Mouse (Mus musculus) hindbrain, embryonic 10.5 days (tissue): ENCODE data around the gene Ppfibp2. TPM values are rescaled to one million over a fixed set of nuclear protein-coding genes. Genes with fewer than 3 reads are reported as not detected.

ENCODE experiments used
- DNase-seq: peaks from one replicate; pipeline ENCODE4 v3.0.0-alpha.2; 2017; ENCODE audit warnings: low spot score
- H3K27ac ChIP-seq: fragments of 300-500 bp; sonication (generic); 2 replicates; pipeline ENCODE4 v1.5.1; 2016; ENCODE audit warnings: mild to moderate bottlenecking, moderate library complexity
- H3K27me3 ChIP-seq: fragments of 300-500 bp; sonication (generic); 2 replicates; pipeline ENCODE4 v1.6.1; 2016; ENCODE audit warnings: mild to moderate bottlenecking; ENCODE audit not compliant: poor library complexity, insufficient read depth, severe bottlenecking
- H3K36me3 ChIP-seq: fragments of 300-500 bp; sonication (generic); 2 replicates; pipeline ENCODE4 v1.6.1; 2016; ENCODE audit warnings: mild to moderate bottlenecking, moderate library complexity
- H3K4me1 ChIP-seq: fragments of 300-500 bp; sonication (generic); replicated peaks from 2 replicates; pipeline ENCODE4 v1.6.1; 2016; ENCODE audit warnings: mild to moderate bottlenecking
- H3K4me3 ChIP-seq: fragments of 300-500 bp; sonication (generic); 2 replicates; pipeline ENCODE4 v1.5.1; 2016; ENCODE audit warnings: mild to moderate bottlenecking, moderate library complexity
- H3K9me3 ChIP-seq: fragments of 300-500 bp; sonication (generic); 2 replicates; pipeline ENCODE4 v1.6.1; 2016; ENCODE audit warnings: mild to moderate bottlenecking, moderate library complexity
- WGBS: fragments of 180-500 bp; shearing (Covaris S2); methylation state at CpG from one replicate; pipeline ENCODE4 v1.1.7; 2016; 5-methylcytosine and 5-hydroxymethylcytosine counted together
- polyA plus RNA-seq: library from polyadenylated mRNA; unstranded; fragments of >200 nt; fragmentation: Nextera tagmentation; extraction: Ambion mirVana; gene quantifications from 2 replicates; pipeline ENCODE4 v1.2.1, GENCODE M21; 2016

The Ppfibp2 gene
- polyA plus RNA-seq, 1 experiment from 2014 or later: 7.4 TPM

DNA sequence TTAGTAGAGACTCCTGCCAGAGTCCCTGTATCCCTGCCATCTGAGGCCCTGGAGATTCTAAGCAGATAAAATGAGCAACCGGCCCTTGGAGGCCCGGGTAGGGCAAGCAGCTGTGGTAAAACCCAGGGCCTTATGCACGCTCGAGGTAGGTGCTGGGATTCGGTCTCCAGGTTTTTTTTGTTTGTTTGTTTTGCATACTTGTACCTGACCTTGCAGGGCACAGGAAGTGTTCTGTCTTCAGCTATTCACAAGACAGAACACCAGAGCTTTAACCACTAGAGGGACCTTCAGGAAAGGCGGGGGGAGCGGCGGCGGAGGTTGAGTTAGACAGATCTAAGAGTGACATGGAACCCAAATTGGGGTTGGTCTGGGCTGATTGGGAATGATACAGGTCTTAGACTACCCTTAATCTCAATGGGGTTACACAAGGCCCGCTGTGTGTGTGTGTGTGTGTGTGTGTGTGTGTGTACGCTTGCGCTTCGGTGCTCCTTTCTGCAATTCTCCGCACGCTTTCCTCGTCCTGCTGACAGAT, 616 bp upstream of the Ppfibp2 start:
- H3K9me3 ChIP-seq: no peaks in the 10 kb centered on the region
- no peaks in the 10 kb centered on the region for H3K36me3 ChIP-seq
- DNase-seq: peak; percentile 65
- peak overlapping the region; percentile 64 for H3K27ac ChIP-seq
- 3% methylated on average over 16 of the region's 16 CpGs for WGBS
- peaks cover 15% of the 10 kb centered on the region for H3K4me1 ChIP-seq
- peaks cover 11% of the 10 kb centered on the region for H3K27me3 ChIP-seq
- H3K4me3 ChIP-seq: peak overlapping the region; percentile 69

DNA sequence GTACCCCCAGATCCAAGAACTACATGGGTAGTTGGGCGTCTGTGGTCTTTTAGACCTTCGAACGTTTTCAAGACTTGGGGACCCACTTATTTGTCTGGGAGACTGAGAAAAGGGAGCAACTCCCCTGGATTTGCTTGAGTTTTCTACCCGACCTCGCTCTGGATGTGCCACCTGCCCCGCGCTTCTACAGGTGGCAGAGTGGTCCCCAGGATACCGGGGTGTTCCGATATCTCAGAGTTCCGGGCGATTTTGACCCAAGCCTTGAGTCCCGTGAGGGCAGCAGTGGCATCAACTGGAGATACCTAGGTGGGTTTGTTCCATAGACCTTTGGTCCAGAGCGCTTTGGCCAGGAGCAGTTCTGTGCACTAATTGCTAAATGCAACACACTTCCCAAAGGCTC, 419 bp downstream of the Ppfibp2 start:
- WGBS: 11% methylated on average over 13 of the region's 13 CpGs
- Histone ChIP-seq H3K36me3 (no peaks in the 10 kb centered on the region), H3K27ac (no peak overlapping the region), H3K9me3 (no peaks in the 10 kb centered on the region), H3K4me1 (peaks cover 15% of the 10 kb centered on the region), H3K27me3 (peaks cover 11% of the 10 kb centered on the region), H3K4me3 (peak overlapping the region; percentile 69)
- no peak for DNase-seq

DNA sequence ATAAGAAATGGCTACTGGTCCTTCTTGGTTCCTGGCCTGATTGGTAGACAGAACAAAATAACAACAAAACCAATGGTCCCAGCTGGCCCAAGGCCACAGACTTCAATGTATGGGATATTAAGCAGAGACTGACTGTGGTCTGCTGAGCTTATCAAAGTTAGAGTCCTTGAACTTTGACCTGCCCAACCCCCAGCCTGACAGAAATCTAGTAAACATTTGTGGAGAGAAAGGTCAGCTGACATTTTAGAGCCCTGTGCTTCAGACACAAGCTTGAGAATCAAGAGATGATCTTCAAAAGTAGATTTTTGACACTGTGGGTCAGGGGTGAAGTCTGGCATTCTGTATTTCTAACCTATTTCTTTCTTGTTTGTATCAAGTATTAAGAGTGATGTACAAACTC, 1.7 kb downstream of the Ppfibp2 start:
- H3K9me3 ChIP-seq: no peaks in the 10 kb centered on the region
- H3K36me3 ChIP-seq: no peaks in the 10 kb centered on the region
- peaks cover 11% of the 10 kb centered on the region for H3K27me3 ChIP-seq
- no peak for DNase-seq
- H3K4me1 ChIP-seq: peaks cover 15% of the 10 kb centered on the region
- no peak overlapping the region for H3K27ac ChIP-seq
- H3K4me3 ChIP-seq: no peak overlapping the region

- peaks cover 11% of the 10 kb centered on the region for H3K27me3 ChIP-seq
- no peak overlapping the region for H3K4me3 ChIP-seq
- no peak overlapping the region for H3K27ac ChIP-seq
- 87% methylated on average over 3 of the region's 3 CpGs for WGBS
- H3K36me3 ChIP-seq: no peaks in the 10 kb centered on the region
- no peak for DNase-seq
- peaks cover 20% of the 10 kb centered on the region for H3K4me1 ChIP-seq
- H3K9me3 ChIP-seq: no peaks in the 10 kb centered on the region
These were observed 2.9 kb downstream of the Ppfibp2 start for GRCm38 (mm10) chr7:107597956-107598355.

GRCm38 (mm10) chr7:107600651-107601050, 5.6 kb downstream of the Ppfibp2 start:
- Histone ChIP-seq H3K9me3 (no peaks in the 10 kb centered on the region), H3K27me3 (peaks cover 4% of the 10 kb centered on the region), H3K36me3 (no peaks in the 10 kb centered on the region), H3K4me3 (no peak overlapping the region), H3K27ac (no peak overlapping the region), H3K4me1 (peaks cover 9% of the 10 kb centered on the region; the same call in 1 of the 2 replicates)
- WGBS: 71% methylated on average over 5 of the region's 5 CpGs
- no peak for DNase-seq

- H3K27me3 ChIP-seq: no peaks in the 10 kb centered on the region
- no peak for DNase-seq
- 81% methylated on average over 4 of the region's 4 CpGs for WGBS
- no peak overlapping the region for H3K4me3 ChIP-seq
- no peaks in the 10 kb centered on the region for H3K9me3 ChIP-seq
- peaks cover 9% of the 10 kb centered on the region; the same call in 1 of the 2 replicates for H3K4me1 ChIP-seq
- H3K27ac ChIP-seq: no peak overlapping the region
- H3K36me3 ChIP-seq: no peaks in the 10 kb centered on the region
These were observed 7.5 kb downstream of the Ppfibp2 start for GRCm38 (mm10) chr7:107602505-107602904.

DNA sequence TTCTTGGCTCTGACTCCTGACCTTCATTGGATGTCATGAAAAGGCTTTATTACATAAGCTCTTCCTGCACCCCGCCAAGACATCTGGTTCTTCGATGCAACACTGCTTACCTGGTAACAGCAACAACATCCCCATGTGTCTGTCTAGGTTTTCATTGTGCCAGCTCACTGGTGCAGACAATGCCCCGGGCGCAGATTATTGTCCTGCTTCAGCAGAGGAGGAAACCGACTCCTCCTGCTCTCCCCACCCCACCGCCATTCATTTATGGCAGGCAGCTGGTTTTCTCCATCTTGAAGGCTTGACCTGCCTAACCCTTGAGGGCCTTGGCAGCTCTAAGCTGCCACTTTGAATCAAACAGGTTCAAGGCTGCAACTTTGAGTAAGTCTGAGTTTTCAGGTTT, 7.9 kb downstream of the Ppfibp2 start:
- Histone ChIP-seq H3K4me3 (no peak overlapping the region), H3K9me3 (no peaks in the 10 kb centered on the region), H3K36me3 (no peaks in the 10 kb centered on the region), H3K4me1 (peaks cover 9% of the 10 kb centered on the region; the same call in 1 of the 2 replicates), H3K27me3 (no peaks in the 10 kb centered on the region), H3K27ac (no peak overlapping the region)
- 49% methylated on average over 6 of the region's 6 CpGs for WGBS
- DNase-seq: no peak

DNA sequence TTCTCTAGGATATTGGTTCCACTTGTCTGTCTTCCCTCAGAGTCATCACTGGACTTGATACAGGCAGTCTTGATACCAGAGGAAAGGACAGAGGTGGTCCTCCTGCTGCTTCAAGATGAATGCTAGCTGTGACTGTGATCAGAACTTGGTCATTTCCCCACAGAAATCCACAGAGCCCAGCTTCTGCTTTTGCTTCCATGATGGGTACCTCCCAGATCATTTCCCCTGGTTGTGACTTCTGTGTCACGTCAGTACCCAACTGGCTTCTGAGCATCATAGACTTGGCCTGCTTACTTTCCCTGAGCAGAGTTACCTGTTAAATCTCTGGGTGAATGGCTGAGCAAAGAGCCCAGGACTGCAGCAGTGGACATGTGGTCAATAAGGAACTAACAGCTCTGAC, 12.8 kb downstream of the Ppfibp2 start:
- whole genome bisulfite sequencing: 94% methylated on average over 1 of the region's 1 CpGs
- DNase-seq: no peak
- Histone ChIP-seq H3K4me1 (peaks cover 6% of the 10 kb centered on the region; the same call in 1 of the 2 replicates), H3K4me3 (no peak overlapping the region), H3K9me3 (no peaks in the 10 kb centered on the region), H3K27ac (no peak overlapping the region), H3K27me3 (no peaks in the 10 kb centered on the region), H3K36me3 (no peaks in the 10 kb centered on the region)

GRCm38 (mm10) chr7:107609622-107610255, 14.7 kb downstream of the Ppfibp2 start:
- Histone ChIP-seq H3K36me3 (no peaks in the 10 kb centered on the region), H3K9me3 (no peaks in the 10 kb centered on the region), H3K4me1 (no peaks in the 10 kb centered on the region), H3K27me3 (no peaks in the 10 kb centered on the region), H3K4me3 (no peak overlapping the region), H3K27ac (no peak overlapping the region)
- DNase-seq: no peak
- WGBS: 88% methylated on average over 2 of the region's 2 CpGs

- Histone ChIP-seq H3K27me3 (no peaks in the 10 kb centered on the region), H3K4me1 (no peaks in the 10 kb centered on the region), H3K9me3 (no peaks in the 10 kb centered on the region), H3K27ac (no peak overlapping the region), H3K4me3 (no peak overlapping the region), H3K36me3 (no peaks in the 10 kb centered on the region)
- 96% methylated on average over 5 of the region's 5 CpGs for WGBS
- DNase-seq: no peak
These were observed 15.9 kb downstream of the Ppfibp2 start for GRCm38 (mm10) chr7:107610880-107611279.

GRCm38 (mm10) chr7:107618028-107618992, 23.3 kb downstream of the Ppfibp2 start:
- Histone ChIP-seq H3K9me3 (no peaks in the 10 kb centered on the region), H3K36me3 (no peaks in the 10 kb centered on the region), H3K27ac (no peak overlapping the region), H3K4me3 (no peak overlapping the region), H3K27me3 (no peaks in the 10 kb centered on the region), H3K4me1 (peaks cover 11% of the 10 kb centered on the region; the same call in 1 of the 2 replicates)
- no peak for DNase-seq
- WGBS: 32% methylated on average over 11 of the region's 11 CpGs

- no peak for DNase-seq
- Histone ChIP-seq H3K4me3 (no peak overlapping the region), H3K27ac (no peak overlapping the region)
These were observed 24.2 kb downstream of the Ppfibp2 start for GRCm38 (mm10) chr7:107619225-107619624.

GRCm38 (mm10) chr7:107620137-107620536, 25.1 kb downstream of the Ppfibp2 start:
- Histone ChIP-seq H3K36me3 (no peaks in the 10 kb centered on the region), H3K9me3 (no peaks in the 10 kb centered on the region), H3K4me1 (peaks cover 11% of the 10 kb centered on the region; the same call in 1 of the 2 replicates), H3K27me3 (no peaks in the 10 kb centered on the region), H3K4me3 (no peak overlapping the region), H3K27ac (no peak overlapping the region)
- WGBS: 80% methylated on average over 3 of the region's 3 CpGs
- DNase-seq: no peak

More at GRCm38 (mm10) chr7:107619225-107619624, 24.2 kb downstream of the Ppfibp2 start:
- peaks cover 11% of the 10 kb centered on the region; the same call in 1 of the 2 replicates for H3K4me1 ChIP-seq
- no peaks in the 10 kb centered on the region for H3K36me3 ChIP-seq
- no peaks in the 10 kb centered on the region for H3K9me3 ChIP-seq
- WGBS: 72% methylated on average over 4 of the region's 4 CpGs
- no peaks in the 10 kb centered on the region for H3K27me3 ChIP-seq
